Mouse (Mus musculus) urinary bladder, adult 2 months (tissue): ENCODE measurements around the gene Igsf11. TPM values are rescaled to one million over a fixed set of nuclear protein-coding genes. Genes with fewer than 3 reads are reported as not detected.

Experiments
- polyA plus RNA-seq: library from polyadenylated mRNA; depleted of rRNA; stranded (reverse); fragments of >200 nt; gene quantifications from 2 replicates; pipeline ENCODE4 v1.2.3, GENCODE M21; 2012; rRNA removed

The Igsf11 gene
- polyA plus RNA-seq, 1 experiment = 0.89 TPM

Other genes starting within 250 kb of the Igsf11 start
- 7.8 and 13.3 TPM in 2 replicates for gene Arhgap31, start 179.4 kb upstream of the Igsf11 start, polyA plus RNA-seq
- 16.6 and 17.2 TPM in 2 replicates for gene B4galt4, start 150.4 kb upstream of the Igsf11 start, polyA plus RNA-seq
- 1,242 and 1,579 TPM in 2 replicates for gene Upk1b, start 92.3 kb upstream of the Igsf11 start, polyA plus RNA-seq
- gene 4930435E12Rik, start 63.9 kb upstream of the Igsf11 start, polyA plus RNA-seq = not detected in 2 replicates